Mouse (Mus musculus) bone marrow, adult 2 months (tissue): Measurements from ENCODE around the gene Cox17. TPM values are rescaled to one million over a fixed set of nuclear protein-coding genes. Genes with fewer than 3 reads are reported as not detected.

Experiments
- H3K27ac ChIP-seq: fragments of 200-500 bp; 2 replicates; pipeline ENCODE4 v1.5.1; 2012; ENCODE audit warnings: low read depth, mild to moderate bottlenecking, control low read depth, inconsistent platforms, low read length; ENCODE audit not compliant: control insufficient read depth, poor library complexity, insufficient read depth
- H3K4me1 ChIP-seq: fragments of 200-500 bp; 2 replicates; pipeline ENCODE4 v1.6.1; 2011; ENCODE audit warnings: low read length; ENCODE audit not compliant: control insufficient read depth, insufficient read depth
- H3K4me3 ChIP-seq: fragments of 200-500 bp; replicated peaks from 2 replicates; pipeline ENCODE3; 2011; ENCODE audit warnings: mild to moderate bottlenecking, low read depth, low read length, control low read depth; ENCODE audit not compliant: control insufficient read depth
- CTCF ChIP-seq: fragments of 200-500 bp; IDR thresholded peaks from 2 replicates; pipeline ENCODE4 v1.5.1; 2011; ENCODE audit warnings: low read length, control low read depth; ENCODE audit not compliant: control insufficient read depth, insufficient read depth
- POLR2A ChIP-seq: fragments of 200-500 bp; IDR thresholded peaks from 2 replicates; pipeline ENCODE4 v1.6.1; 2011; ENCODE audit warnings: low read depth, mild to moderate bottlenecking, control low read depth, low read length, borderline replicate concordance; ENCODE audit not compliant: control insufficient read depth
- WGBS: fragments of 180-500 bp; shearing (Covaris S2); methylation state at CpG from one replicate; pipeline ENCODE4 v1.1.7; 2018; 5-methylcytosine and 5-hydroxymethylcytosine counted together
- polyA plus RNA-seq: library from polyadenylated mRNA; stranded (reverse); fragments of >200 nt; gene quantifications from 2 replicates; pipeline ENCODE4 v1.2.4, GENCODE M21; 2011; ENCODE audit warnings: low replicate concordance; ENCODE audit not compliant: missing spikeins, insufficient read depth, insufficient read length

Cox17 gene
- polyA plus RNA-seq, 1 experiment, result 219 TPM

DNA sequence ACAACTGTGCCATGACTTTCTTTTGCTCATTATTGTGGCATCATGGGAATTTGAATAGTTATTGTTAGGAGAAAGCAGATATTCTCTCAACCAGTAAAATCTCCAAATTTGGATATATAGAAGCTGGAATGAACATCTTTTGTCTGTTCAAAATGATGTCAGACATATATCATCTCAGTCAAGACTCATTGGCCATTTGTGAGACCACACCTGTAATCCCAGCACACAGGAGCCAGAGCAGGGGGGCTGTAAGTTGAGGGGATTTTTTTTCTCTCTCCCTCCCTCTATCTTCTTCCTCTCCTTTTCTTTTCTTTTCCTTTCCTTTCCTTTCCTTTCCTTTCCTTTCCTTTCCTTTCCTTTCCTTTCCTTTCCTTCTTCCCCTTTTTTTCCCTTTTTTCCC, 6.1 kb downstream of the Cox17 start:
- Histone ChIP-seq H3K4me3 (no peak overlapping the region), H3K27ac (no peak overlapping the region), H3K4me1 (no peaks in the 10 kb centered on the region; the same call in 1 of the 2 replicates)
- TF ChIP-seq CTCF (no peak), POLR2A (no peak)

DNA sequence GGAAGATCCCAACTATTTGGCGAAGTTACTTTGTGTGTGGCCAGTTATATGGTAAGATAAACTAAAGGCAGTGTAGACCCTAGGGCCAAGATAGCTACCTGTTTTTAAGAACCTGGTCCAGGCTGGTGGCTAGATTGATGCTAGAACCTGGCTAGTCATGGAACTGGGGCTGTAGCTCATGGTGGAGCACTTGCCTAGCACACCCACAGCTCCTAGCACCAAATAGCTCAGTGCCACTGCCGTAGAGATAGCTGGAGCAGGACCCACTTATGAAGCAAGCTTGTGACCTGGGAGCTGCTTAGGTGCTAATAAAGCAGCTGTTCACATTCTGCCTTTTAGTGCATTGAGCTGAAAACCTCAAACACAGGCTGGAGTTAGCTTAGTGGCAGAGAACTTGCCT, 6.9 kb downstream of the Cox17 start:
- TF ChIP-seq CTCF, result no peak
- no peak for TF ChIP-seq POLR2A
- Histone ChIP-seq H3K4me1 (no peaks in the 10 kb centered on the region; the same call in 1 of the 2 replicates), H3K4me3 (no peak overlapping the region), H3K27ac (no peak overlapping the region)
- WGBS, result 84% methylated on average over 2 of the region's 2 CpGs

DNA sequence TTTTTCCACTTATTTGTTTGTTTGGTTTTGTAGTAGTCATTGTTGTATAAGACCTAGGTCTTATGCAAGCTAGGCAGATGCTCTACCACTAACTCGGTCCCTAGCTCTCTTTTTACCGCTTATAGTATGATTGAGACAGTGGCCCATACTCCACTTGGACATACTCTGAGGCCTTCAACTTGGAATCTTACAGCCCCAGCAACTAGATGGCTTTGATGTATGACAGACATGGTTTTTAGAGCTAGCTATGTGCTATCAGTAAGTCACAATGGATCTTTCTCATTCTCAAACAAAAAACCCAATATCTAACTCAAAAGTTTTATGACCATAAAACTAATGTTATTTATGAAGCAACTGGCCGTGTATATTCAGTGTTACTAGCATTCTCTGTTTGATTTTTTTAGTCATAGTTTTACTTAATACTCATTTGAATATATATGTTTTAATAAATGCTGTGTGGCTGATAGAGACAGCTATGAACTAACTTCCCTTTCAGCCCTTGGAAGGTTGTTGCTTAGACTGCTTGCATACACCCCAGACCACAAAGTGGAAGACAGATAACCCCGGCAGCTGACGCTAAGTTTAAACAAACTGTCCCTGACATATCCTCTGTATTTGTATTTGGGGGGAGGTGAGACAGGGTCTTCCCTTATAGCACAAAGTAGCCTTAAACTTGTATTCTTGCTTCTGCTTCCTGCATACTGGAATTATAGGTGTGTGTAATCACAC, 7.6 kb downstream of the Cox17 start:
- Histone ChIP-seq H3K27ac (no peak overlapping the region), H3K4me3 (no peak overlapping the region), H3K4me1 (no peaks in the 10 kb centered on the region; the same call in 1 of the 2 replicates)
- TF ChIP-seq CTCF (no peak), POLR2A (no peak)
- 55% methylated on average over 5 of the region's 5 CpGs for WGBS

DNA sequence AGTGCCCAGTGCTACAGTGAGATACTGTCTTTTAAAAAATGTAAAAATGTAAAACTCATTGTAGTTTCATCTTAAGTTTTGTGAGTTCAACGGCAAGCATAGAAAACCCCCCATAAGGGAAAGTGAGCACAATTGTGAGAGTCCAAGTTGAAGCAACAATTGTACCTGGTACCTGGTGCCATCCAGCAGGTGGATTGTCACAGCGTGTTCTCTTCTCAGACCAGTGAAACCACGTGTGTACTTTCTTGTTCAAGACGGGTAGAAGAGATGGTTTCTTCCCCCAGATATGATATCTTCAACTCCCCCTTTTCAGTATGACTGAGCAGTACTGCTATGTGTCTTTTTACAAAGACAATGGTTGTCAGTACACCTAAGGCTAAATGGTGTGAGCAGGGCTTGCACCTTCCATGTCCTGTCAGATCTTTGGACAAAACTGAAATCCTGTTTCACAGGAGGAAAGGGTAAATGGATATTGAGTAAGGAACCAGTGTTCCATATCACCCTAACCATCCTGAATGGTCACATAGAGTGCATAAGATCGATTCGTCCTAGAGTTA, 11.5 kb downstream of the Cox17 start:
- Histone ChIP-seq H3K4me1 (no peaks in the 10 kb centered on the region), H3K4me3 (no peak overlapping the region), H3K27ac (no peak overlapping the region)
- TF ChIP-seq CTCF, result no peak
- TF ChIP-seq POLR2A, result no peak
- WGBS, result 69% methylated on average over 6 of the region's 6 CpGs

DNA sequence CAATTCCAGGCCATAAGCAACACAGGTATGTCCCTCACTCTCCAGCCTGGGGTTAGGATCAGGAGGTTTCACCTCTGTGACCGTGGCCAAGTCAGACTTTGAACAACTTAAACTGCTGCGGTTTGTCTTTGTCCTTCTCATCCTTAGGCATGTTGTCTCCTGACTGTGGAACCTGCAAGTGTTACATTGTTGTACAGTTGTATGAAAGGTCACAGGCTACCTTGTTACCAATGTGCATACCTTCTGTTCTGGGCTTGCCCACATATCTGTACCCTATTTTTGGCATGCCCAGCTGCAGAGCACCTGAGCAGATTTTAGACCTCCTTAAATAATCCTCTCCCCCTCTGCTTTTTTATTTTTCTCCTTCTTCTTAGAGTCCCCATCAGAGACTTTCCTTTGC, 12.4 kb downstream of the Cox17 start:
- TF ChIP-seq POLR2A, result no peak
- no peak for TF ChIP-seq CTCF
- 87% methylated on average over 2 of the region's 2 CpGs for WGBS
- Histone ChIP-seq H3K4me3 (no peak overlapping the region), H3K4me1 (no peaks in the 10 kb centered on the region), H3K27ac (no peak overlapping the region)

DNA sequence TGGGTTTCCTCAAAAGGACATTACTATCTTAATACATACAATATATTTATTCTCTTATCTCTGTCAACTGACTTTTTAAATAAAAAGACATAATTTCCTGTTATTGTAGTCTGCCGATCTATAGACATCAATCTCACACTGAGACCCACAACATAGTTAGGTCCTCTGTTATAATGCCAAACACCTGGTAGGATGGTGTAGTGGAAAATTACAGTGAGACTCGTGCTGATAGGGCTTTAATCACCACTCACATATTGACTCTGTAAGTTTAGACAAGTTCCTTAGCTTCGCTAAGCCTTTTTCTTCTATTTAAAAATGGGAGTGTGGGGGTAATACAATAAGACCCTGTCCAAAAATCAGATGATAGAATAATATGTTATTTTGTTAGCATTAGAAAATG, 13.1 kb downstream of the Cox17 start:
- WGBS, result 57% methylated on average over 3 of the region's 3 CpGs
- TF ChIP-seq CTCF (no peak), POLR2A (no peak)
- Histone ChIP-seq H3K4me3 (no peak overlapping the region), H3K27ac (no peak overlapping the region), H3K4me1 (no peaks in the 10 kb centered on the region)

DNA sequence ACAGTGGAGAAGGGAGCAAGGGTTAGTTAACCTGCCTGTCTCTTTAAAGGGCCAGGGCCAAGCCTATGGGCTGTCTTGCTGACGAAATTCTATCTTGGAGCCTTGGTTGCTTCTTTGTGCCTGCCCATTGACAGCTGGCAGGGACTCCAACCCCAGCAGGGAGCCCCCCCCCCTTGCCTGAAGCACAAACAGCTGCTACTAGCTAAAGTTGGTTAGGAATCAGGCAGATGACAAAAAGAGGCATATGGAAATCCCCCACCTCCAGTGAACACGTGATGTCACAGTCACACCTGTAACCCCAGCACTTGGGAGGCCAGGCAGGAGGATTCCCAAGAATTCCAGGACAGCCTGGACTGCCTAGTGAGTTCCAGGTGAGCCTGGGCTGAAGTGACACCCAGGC, 13.5 kb downstream of the Cox17 start:
- no peak overlapping the region for H3K27ac ChIP-seq
- TF ChIP-seq POLR2A (no peak), CTCF (no peak)
- H3K4me1 ChIP-seq, result no peaks in the 10 kb centered on the region
- H3K4me3 ChIP-seq, result no peak overlapping the region
- 69% methylated on average over 2 of the region's 2 CpGs for WGBS

DNA sequence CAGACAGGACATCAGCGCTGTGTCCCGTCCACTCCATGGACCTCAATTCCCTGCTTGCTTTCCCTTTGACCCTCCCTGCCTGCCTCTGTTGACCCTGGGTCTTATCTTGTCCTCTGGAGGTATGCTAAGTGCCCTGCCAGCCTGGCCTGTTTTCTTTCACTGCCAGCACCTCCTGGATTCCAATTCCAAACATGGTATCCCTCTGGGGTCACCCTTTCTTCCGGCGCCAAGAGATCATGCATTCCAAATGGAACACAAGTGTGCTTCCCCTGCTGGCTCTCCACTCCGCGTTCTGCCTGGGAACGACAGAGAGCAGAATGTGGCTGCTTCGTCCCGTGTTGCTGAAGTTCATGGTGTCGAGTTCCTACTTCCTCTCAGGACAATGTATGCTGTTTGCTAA, 15.1 kb downstream of the Cox17 start, which contains the start of gene Popdc2:
Gene Popdc2, plus strand, starts transcription at position 277 of the 400 bp plus-strand sequence.
- no peak within 1 kb of the TSS for H3K27ac ChIP-seq
- no peaks in the 10 kb centered on the region for H3K4me1 ChIP-seq
- H3K4me3 ChIP-seq, result no peak within 1 kb of the TSS
- 71% methylated on average over 10 of the region's 10 CpGs for WGBS
- TF ChIP-seq POLR2A, result no peak

DNA sequence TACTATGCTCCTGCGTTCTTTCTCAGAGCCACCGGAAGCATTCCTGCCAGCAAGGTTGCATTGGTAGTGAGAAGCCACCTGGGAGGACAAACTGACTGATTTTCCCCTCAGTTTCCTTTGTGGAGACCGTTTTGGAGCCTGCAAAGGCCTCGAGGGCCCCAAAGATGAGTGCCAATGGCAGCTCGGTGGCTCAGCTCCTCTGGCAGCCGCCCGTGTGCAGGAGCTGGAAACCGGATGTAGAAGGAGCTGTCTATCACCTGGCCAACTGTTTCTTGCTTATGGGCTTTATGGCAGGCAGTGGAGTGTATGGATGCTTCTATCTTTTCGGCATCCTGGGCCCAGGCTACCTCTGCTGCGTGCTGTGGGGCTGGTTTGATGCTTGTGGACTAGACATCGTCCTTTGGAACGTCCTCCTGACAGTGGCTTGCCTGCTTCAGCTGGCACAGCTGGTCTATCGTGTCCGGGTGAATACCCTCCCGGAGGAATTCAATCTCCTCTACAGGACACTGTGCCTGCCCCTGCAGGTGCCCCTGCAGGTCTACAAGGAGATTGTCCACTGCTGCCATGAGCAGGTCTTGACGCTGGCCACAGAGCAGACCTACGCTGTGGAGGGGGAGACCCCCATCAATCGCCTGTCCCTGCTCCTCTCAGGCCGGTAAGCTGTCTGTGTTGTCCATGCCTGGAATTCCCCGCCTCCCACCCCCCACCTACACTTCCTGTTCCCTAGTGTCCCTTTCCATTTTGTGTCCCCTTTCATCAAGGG, 15.9 kb downstream of the Cox17 start:
- no peak for TF ChIP-seq POLR2A
- TF ChIP-seq CTCF, result no peak
- H3K4me1 ChIP-seq, result no peaks in the 10 kb centered on the region
- 84% methylated on average over 20 of the region's 20 CpGs for WGBS
- H3K27ac ChIP-seq, result no peak overlapping the region
- no peak overlapping the region for H3K4me3 ChIP-seq
